Comparison of ENCODE assay signal across 13 mouse cellular contexts in genomic region chr19:46312566-46312965, GRCm38 (mm10). TPM values are rescaled to one million over a fixed set of nuclear protein-coding genes. Genes with fewer than 3 reads are reported as not detected.
DNase-seq lines count a peak whose midpoint lies in the region; ATAC-seq and TF ChIP-seq lines count a peak whose summit lies in the region.
"Had no signal": no experiment of that assay in that cellular context is flagged by ENCODE, and none has a peak within 500 bp of the region (broad histone marks: within the 10 kb centered on the region; RNA-seq: fewer than 3 reads in every experiment).

No protein-coding gene starts in this region.

- ATAC-seq in cerebellum, adult (ENCODE audit: insufficient number of reproducible peaks, low FRiP score, low TSS enrichment) = no peak
- ATAC-seq in hindbrain, embryonic 13.5 days (ENCODE audit: low FRiP score) = no peak
- ATAC-seq in hindbrain, postnatal 0 days = no peak
- ATAC-seq in liver, embryonic 15.5 days (ENCODE audit: insufficient read depth) = no peak

- H3K36me3 ChIP-seq in hindbrain, embryonic 13.5 days = peaks cover 47% of the 10 kb centered on the region
- peaks cover 23% of the 10 kb centered on the region; the same call in 1 of the 2 replicates for H3K36me3 ChIP-seq in hindbrain, postnatal 0 days (ENCODE audit: insufficient read depth, low read length)
- peaks cover 22% of the 10 kb centered on the region for H3K36me3 ChIP-seq in liver, embryonic 15.5 days (replicated peaks)

- H3K27me3 ChIP-seq in hindbrain, embryonic 13.5 days = peaks cover 90% of the 10 kb centered on the region
- 0 out of 2 replicates have a peak, but pooled peaks cover 6% of the 10 kb centered on the region for H3K27me3 ChIP-seq in hindbrain, postnatal 0 days (ENCODE audit: insufficient read depth, low read length)
- peaks cover 66% of the 10 kb centered on the region for H3K27me3 ChIP-seq in liver, embryonic 15.5 days

- TF ChIP-seq CTCF in hindbrain, postnatal 0 days (IDR thresholded peaks at IDR 0.05; ENCODE audit: low read depth) = no peak

- H3K4me3 ChIP-seq in hindbrain, embryonic 13.5 days = no peak overlapping the region
- no peak overlapping the region for H3K4me3 ChIP-seq in hindbrain, postnatal 0 days (ENCODE audit: low read length)
- no peak overlapping the region for H3K4me3 ChIP-seq in liver, embryonic 15.5 days (replicated peaks)
- H3K4me3 ChIP-seq: hindbrain, embryonic 15.5 days had no signal

- no peak overlapping the region for H3K4me2 ChIP-seq in hindbrain, embryonic 13.5 days
- no peak overlapping the region for H3K4me2 ChIP-seq in hindbrain, postnatal 0 days (ENCODE audit: low read depth, low read length)
- H3K4me2 ChIP-seq in liver, embryonic 15.5 days = peak overlapping the region; percentile 90; the same call in 1 of the 2 replicates
- H3K4me2 ChIP-seq: hindbrain, embryonic 15.5 days had no signal

- no peaks in the 10 kb centered on the region for H3K9me3 ChIP-seq in hindbrain, embryonic 13.5 days
- H3K9me3 ChIP-seq in hindbrain, postnatal 0 days (ENCODE audit: low read length) = no peaks in the 10 kb centered on the region
- H3K9me3 ChIP-seq in liver, embryonic 15.5 days (replicated peaks) = no peaks in the 10 kb centered on the region
- H3K9me3 ChIP-seq: hindbrain, embryonic 15.5 days had no signal

- 89% methylated on average over 21 of the region's 21 CpGs for WGBS in hindbrain, embryonic 13.5 days
- WGBS in hindbrain, postnatal 0 days = 90% methylated on average over 21 of the region's 21 CpGs
- 88% methylated on average over 21 of the region's 21 CpGs for WGBS in liver, embryonic 15.5 days (ENCODE audit: insufficient replicate concordance)

- DNase-seq in cerebellum, adult 11-12 months = peak; percentile 37
- DNase-seq in hindbrain, postnatal 0 days (ENCODE audit: low spot score) = no peak
- peak; percentile 23 to 35 for DNase-seq in right cerebral cortex, postnatal 10 days (ENCODE audit: low spot score in 2 of 2)
- DNase-seq in right cerebral cortex, postnatal 36 days (ENCODE audit: low spot score in 2 of 2) = no peak
- DNase-seq in heart, adult 8-10 months (ENCODE audit: low spot score) = no peak
- DNase-seq: adrenal gland, postnatal 10 days; midbrain, embryonic 14.5 days; right cerebral cortex, adult 18-20 months had no signal

- H3K4me1 ChIP-seq in hindbrain, embryonic 13.5 days (replicated peaks) = peaks cover 31% of the 10 kb centered on the region
- no peaks in the 10 kb centered on the region for H3K4me1 ChIP-seq in hindbrain, postnatal 0 days (ENCODE audit: insufficient read depth, low read length)
- H3K4me1 ChIP-seq in liver, embryonic 15.5 days (replicated peaks) = peaks cover 71% of the 10 kb centered on the region

- H3K9ac ChIP-seq in hindbrain, embryonic 13.5 days = 0 out of 2 replicates have a peak overlapping the region, but pooled peaks have one; percentile 13
- H3K9ac ChIP-seq in hindbrain, postnatal 0 days (replicated peaks; ENCODE audit: low read length) = no peak overlapping the region
- H3K9ac ChIP-seq in liver, embryonic 15.5 days = no peak overlapping the region
- H3K9ac ChIP-seq: hindbrain, embryonic 15.5 days had no signal

- H3K27ac ChIP-seq in hindbrain, embryonic 13.5 days = no peak overlapping the region
- H3K27ac ChIP-seq in hindbrain, postnatal 0 days = no peak overlapping the region
- peak overlapping the region; percentile 95; the same call in 1 of the 2 replicates for H3K27ac ChIP-seq in liver, embryonic 15.5 days (replicated peaks)
- H3K27ac ChIP-seq: hindbrain, embryonic 15.5 days had no signal

RNA-seq across cellular contexts. Expression of gene Nfkb2, which starts 8.4 kb away (rescaled TPM):
- polyA plus RNA-seq in hindbrain, embryonic 13.5 days (2015; fragmentation: Nextera tagmentation; extraction: Ambion mirVana) = 2.3 and 2.4 TPM in 2 replicates
- total RNA-seq in hindbrain, postnatal 0 days (2014; rRNA removed) = 3.5 and 4.7 TPM in 2 replicates
- polyA plus RNA-seq in hindbrain, postnatal 0 days (2015; fragmentation: Nextera tagmentation; extraction: Ambion mirVana) = 1.7 and 1.9 TPM in 2 replicates
- polyA plus RNA-seq in liver, embryonic 15.5 days (2015; fragmentation: Nextera tagmentation; extraction: Ambion mirVana) = 4.0 and 4.2 TPM in 2 replicates
- 10 to 100 TPM; 17.9 to 22.3 (median 20.1) TPM for total RNA-seq in heart, adult 8-10 months (2022)

RNA-seq across cellular contexts. Expression of gene Psd, which starts 14.4 kb away (rescaled TPM):
- polyA plus RNA-seq in hindbrain, embryonic 13.5 days (2015; fragmentation: Nextera tagmentation; extraction: Ambion mirVana) = 58.4 and 59.3 TPM in 2 replicates
- total RNA-seq in hindbrain, postnatal 0 days (2014; rRNA removed) = 380 and 396 TPM in 2 replicates
- polyA plus RNA-seq in hindbrain, postnatal 0 days (2015; fragmentation: Nextera tagmentation; extraction: Ambion mirVana) = 115 and 123 TPM in 2 replicates
- 5.0 and 5.7 TPM in 2 replicates for polyA plus RNA-seq in liver, embryonic 15.5 days (2015; fragmentation: Nextera tagmentation; extraction: Ambion mirVana)
- under 1 TPM; 0.35 to 0.86 (median 0.53) TPM for total RNA-seq in heart, adult 8-10 months (2022)
- total RNA-seq: granulocyte monocyte progenitor cell, adult 5-6 weeks had no signal

RNA-seq across cellular contexts. Expression of gene Fbxl15, which starts 15.4 kb away (rescaled TPM):
- 39.8 and 40.0 TPM in 2 replicates for polyA plus RNA-seq in hindbrain, embryonic 13.5 days (2015; fragmentation: Nextera tagmentation; extraction: Ambion mirVana)
- total RNA-seq in hindbrain, postnatal 0 days (2014; rRNA removed) = 69.1 and 71.4 TPM in 2 replicates
- polyA plus RNA-seq in hindbrain, postnatal 0 days (2015; fragmentation: Nextera tagmentation; extraction: Ambion mirVana) = 53.3 and 54.2 TPM in 2 replicates
- polyA plus RNA-seq in liver, embryonic 15.5 days (2015; fragmentation: Nextera tagmentation; extraction: Ambion mirVana) = 12.2 and 12.4 TPM in 2 replicates
- 1 to 10 TPM; 4.0 to 6.4 (median 5.6) TPM for total RNA-seq in heart, adult 8-10 months (2022)

RNA-seq across cellular contexts. Expression of gene Cuedc2, which starts 25.9 kb away (rescaled TPM):
- 317 and 326 TPM in 2 replicates for polyA plus RNA-seq in hindbrain, embryonic 13.5 days (2015; fragmentation: Nextera tagmentation; extraction: Ambion mirVana)
- total RNA-seq in hindbrain, postnatal 0 days (2014; rRNA removed) = 125 and 134 TPM in 2 replicates
- polyA plus RNA-seq in hindbrain, postnatal 0 days (2015; fragmentation: Nextera tagmentation; extraction: Ambion mirVana) = 312 and 326 TPM in 2 replicates
- 73.0 and 82.8 TPM in 2 replicates for polyA plus RNA-seq in liver, embryonic 15.5 days (2015; fragmentation: Nextera tagmentation; extraction: Ambion mirVana)
- 10 to 100 TPM; 76.5 to 91.0 (median 83.5) TPM for total RNA-seq in heart, adult 8-10 months (2022)

RNA-seq across cellular contexts. Expression of gene Mfsd13a, which starts 28.4 kb away (rescaled TPM):
- polyA plus RNA-seq in hindbrain, embryonic 13.5 days (2015; fragmentation: Nextera tagmentation; extraction: Ambion mirVana) = 8.2 and 11.2 TPM in 2 replicates
- total RNA-seq in hindbrain, postnatal 0 days (2014; rRNA removed) = 7.5 and 12.3 TPM in 2 replicates
- polyA plus RNA-seq in hindbrain, postnatal 0 days (2015; fragmentation: Nextera tagmentation; extraction: Ambion mirVana) = 9.9 and 10.5 TPM in 2 replicates
- 12.5 and 14.8 TPM in 2 replicates for polyA plus RNA-seq in liver, embryonic 15.5 days (2015; fragmentation: Nextera tagmentation; extraction: Ambion mirVana)
- total RNA-seq in heart, adult 8-10 months (2022) = 1 to 10 TPM; 3.7 to 4.5 (median 3.8) TPM

Comparison
In these comparisons a context has a peak if more than half of its experiments do, and no peak if none do; other contexts are left out.
1. DNase-seq: peak in cerebellum, adult 11-12 months (single experiment) and right cerebral cortex, postnatal 10 days (2 of 2); none in hindbrain, postnatal 0 days (single experiment), right cerebral cortex, postnatal 36 days (0 of 2) and heart, adult 8-10 months (single experiment).